Mouse (Mus musculus) heart, adult 2 months (tissue): ENCODE measurements at regions not wholly inside any gene's neighbourhood (a gene's known extent, or its start where the extent isn't known, plus 50 kb on each side); places are given as distances from the start of the nearest gene placed in this dataset.
"Not testable (repeated sequence)": the region's sequence is repeated elsewhere in the genome, so short reads cannot be mapped to it uniquely, and the experiment has no call there.

Experiments
- CTCF ChIP-seq: fragments of 200-600 bp; IDR thresholded peaks from 2 replicates; pipeline ENCODE4 v1.8.1; 2022; ENCODE audit warnings: antibody characterized with exemption, mild to moderate bottlenecking, moderate library complexity
- EP300 ChIP-seq: fragments of 200-500 bp; IDR thresholded peaks from 2 replicates; pipeline ENCODE4 v1.6.1; 2011; ENCODE audit warnings: low read depth, low read length, control low read depth; ENCODE audit not compliant: insufficient read depth
- POLR2A ChIP-seq: fragments of 200-500 bp; IDR thresholded peaks from 2 replicates; pipeline ENCODE4 v1.6.1; 2011; ENCODE audit warnings: mild to moderate bottlenecking, low read depth, low read length, control low read depth; ENCODE audit not compliant: insufficient read depth

DNA sequence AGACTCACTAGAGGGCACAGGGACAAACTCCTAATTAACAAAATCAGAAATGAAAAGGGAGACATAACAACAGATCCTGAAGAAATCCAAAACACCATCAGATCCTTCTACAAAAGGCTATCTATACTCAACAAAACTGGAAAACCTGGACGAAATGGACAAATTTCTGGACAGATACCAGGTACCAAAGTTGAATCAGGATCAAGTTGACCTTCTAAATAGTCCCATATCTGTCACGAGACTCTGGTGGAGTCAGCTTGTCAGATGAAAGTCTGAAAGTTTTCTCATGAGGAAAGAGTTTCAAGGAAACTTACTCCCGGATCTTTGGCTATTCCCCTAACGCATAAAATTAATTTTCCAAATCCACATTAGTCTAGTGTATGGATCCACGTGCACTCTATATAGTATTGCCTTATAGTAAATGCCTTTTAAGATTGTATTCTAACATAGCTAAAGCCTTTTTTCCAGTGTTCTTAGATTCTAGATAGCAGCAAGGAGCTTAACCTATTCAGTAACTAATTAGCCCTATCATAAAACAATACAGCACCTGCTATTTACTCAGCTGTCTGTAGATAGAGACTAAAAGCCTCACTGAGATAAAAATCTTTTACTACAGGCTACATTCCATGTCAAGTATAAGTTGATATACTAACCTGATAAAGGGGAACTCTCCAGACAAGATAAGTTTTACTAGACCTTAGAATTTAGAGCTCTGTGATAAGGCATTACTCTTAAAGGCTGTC, 917.6 kb upstream of the Tacstd2 start:
- TF ChIP-seq EP300, CTCF, POLR2A: not testable (repeated sequence)
